Mouse (Mus musculus): Measurements from ENCODE around the gene Vasn. TPM values are rescaled to one million over a fixed set of nuclear protein-coding genes. Genes with fewer than 3 reads are reported as not detected.

The Vasn gene
- total RNA-seq, 2 experiments from 2014 or later = not detected

DNA sequence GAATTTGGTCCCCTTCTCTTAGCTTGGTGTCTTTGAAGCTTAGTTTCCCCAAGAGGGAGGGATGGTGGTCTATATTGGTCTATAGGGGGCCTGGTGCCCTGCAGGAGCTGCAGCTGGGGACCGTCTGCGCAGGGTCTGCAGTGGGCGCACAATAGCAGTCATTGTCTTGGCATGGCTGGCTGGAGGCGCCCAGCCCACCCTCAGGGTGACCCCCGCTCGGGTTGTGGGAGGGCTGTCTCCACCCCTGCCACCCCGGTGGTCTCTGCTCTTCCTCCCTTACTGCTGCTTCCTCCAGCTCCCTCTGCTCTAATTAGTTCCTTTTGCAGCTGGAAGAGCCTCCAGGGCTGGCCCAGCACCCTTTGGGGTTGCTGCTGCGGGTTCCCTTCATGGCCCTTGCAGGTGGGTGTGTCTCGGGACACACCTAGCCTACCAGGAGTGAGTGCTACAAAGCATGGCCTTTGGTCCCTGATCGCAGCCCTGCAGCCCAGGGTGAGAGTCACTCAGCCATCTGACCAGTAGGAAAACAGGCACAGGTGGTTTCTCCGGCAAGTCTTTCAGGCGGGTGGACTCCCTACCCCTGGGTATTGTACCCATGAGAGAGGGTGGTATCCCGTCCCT, 34.1 kb upstream of the Vasn start:
- ATAC-seq (replicated peaks; ENCODE audit: low FRiP score, poor library complexity, severe bottlenecking) = no peak

DNA sequence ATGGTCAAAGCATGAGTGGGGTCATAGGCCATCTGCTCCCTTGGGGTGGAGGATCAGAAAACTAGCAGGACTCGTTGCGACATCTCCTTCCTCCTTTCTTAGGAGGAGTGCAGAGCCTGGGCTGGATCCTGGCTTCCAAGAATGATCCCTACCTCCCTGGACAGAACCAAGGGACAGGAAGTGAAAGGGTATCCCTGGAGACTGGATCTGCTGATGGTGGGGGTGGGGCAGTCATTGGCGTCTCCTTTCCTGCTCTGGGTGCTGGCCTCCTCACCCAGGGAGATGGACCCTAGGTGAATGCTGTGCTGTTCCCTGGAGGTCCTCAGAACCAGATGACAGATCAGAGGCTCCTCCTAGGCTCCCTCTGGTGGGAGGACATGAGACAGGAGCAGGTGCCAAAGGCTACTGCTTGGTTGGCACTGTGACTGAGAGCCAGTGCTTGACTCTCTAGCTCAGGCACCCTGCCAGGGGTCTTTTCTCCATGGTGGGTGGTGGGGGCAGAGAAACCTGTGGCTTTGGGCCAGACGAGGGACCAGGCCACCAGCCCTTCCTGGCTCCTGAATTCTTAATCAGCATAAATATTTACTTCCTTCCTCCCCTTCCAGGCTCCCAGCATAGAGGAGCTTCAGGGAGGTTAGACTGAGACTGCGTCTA, 33.2 kb upstream of the Vasn start:
- 0 out of 2 replicates have a peak, but pooled peaks have one; percentile 8 for ATAC-seq (replicated peaks; ENCODE audit: low FRiP score, poor library complexity, severe bottlenecking)

DNA sequence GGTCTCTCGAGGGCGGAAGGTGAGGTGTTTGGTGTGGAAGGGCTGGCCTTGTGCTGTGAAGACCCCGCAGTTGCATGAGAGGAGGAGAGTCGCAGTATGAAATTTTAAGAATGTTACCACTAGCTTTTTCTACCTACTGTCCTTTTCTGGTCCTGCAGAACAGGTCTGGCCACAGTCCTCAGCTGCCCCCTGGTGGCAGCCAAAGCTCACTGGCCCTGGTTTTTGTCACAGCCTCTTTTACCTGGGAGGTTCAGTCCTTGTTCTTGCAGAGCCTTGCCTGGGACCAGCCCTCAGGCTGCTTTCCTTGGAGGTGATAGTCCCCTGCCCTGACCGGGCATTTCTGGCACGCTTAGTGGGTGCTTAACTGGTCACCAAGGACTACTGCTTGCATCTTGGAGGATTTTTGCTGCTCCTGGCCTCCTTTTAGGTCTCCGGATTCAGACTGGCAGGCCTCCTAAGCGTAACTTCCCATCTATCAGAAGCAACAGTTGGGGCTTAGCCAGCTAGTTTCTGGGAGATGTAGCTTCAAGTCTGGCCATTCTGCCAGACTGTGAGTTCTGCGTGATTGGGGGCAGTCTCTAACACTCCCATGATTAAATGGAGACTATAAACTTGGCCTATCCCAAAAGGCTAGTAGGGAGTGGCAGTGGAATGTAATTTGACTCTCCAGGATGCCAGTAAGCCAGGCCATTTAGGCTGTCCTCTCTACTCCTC, 31.8 kb upstream of the Vasn start:
- peak; percentile 64; the same call in 1 of the 2 replicates for ATAC-seq (replicated peaks; ENCODE audit: low FRiP score, poor library complexity, severe bottlenecking)

GRCm38 (mm10) chr16:4608532-4609059, 31.1 kb upstream of the Vasn start:
- ATAC-seq (replicated peaks; ENCODE audit: low FRiP score, poor library complexity, severe bottlenecking) = no peak

DNA sequence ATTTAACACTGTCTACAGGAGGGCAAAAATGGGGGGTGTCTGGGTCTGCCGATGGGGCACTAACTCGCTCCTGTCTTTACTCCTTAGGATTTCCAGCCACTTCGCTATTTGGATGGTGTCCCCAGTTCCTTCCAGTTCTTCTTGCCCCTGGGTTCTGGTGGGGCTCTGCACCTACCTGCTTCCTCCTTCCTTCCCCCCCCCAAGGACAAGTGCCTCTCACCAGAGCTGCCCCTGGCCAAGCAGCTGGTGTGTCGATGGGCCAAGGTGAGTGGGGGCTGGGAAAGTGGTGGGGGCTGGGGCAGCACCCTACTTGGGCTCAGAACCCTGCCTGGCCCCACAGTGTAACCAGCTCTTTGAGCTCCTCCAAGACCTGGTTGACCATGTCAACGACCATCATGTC, 28.5 kb upstream of the Vasn start:
- no peak for ATAC-seq (replicated peaks; ENCODE audit: low FRiP score, poor library complexity, severe bottlenecking)

DNA sequence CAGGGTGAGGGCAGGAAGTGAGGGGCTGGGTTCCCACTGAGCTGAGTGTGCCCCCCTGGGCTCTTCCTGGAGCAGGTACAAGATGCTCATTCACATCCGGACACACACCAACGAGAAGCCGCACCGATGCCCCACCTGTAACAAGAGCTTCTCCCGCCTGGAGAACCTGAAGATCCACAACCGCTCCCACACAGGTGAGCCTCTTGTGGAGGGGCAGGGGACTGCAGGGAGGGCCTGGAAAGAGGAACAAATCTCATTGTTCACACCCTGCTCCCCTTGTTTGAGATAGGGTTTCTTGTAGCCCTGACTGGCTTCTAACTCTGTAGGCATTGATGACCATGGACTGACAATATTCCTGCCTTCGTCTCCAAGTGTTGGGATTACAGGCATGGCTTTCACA, 28.1 kb upstream of the Vasn start:
- ATAC-seq (replicated peaks; ENCODE audit: low FRiP score, poor library complexity, severe bottlenecking) = no peak

- ATAC-seq (replicated peaks; ENCODE audit: low FRiP score, poor library complexity, severe bottlenecking) = no peak
Observed at GRCm38 (mm10) chr16:4613736-4614135, 26.0 kb upstream of the Vasn start.

DNA sequence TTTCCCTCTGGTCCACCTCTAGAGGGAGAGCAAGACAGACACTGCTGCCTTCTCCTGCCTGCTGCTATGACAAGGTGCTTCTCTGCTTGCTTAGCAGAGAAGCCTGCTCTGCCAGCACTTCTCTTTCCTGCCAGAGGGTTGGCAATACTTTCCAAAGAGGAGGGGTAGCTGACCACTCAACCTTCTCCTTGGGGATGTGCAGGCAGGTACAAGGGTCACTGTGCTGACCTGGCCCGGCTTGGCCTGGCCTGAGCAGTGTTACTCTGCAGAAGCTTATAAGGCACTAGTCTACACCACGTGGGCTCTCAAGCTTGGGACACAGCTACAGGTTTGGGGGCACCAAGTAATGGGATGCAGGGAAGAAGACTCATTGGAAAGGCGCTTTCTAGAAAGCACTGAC, 25.1 kb upstream of the Vasn start:
- ATAC-seq (replicated peaks; ENCODE audit: low FRiP score, poor library complexity, severe bottlenecking) = no peak

DNA sequence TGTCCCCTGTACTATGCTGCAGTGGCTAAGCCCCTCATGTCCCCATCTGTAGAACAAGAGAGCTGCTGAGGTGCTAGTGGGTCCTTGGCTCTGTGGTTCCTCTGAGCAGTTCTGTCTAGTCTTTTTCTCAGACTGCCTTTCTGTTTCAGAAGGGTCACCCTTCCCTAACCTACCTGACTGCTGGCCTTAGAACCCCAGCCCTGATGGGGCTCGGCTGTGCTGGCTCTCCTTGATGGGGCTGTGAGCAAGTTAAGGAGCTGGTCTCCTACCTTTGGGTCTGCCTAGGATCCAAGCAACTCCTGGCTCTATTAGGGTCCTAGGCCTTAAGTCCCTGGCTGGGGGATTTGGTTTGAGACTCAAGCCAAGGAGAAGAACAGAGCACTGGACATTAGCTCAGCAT, 24.4 kb upstream of the Vasn start:
- no peak for ATAC-seq (replicated peaks; ENCODE audit: low FRiP score, poor library complexity, severe bottlenecking)

DNA sequence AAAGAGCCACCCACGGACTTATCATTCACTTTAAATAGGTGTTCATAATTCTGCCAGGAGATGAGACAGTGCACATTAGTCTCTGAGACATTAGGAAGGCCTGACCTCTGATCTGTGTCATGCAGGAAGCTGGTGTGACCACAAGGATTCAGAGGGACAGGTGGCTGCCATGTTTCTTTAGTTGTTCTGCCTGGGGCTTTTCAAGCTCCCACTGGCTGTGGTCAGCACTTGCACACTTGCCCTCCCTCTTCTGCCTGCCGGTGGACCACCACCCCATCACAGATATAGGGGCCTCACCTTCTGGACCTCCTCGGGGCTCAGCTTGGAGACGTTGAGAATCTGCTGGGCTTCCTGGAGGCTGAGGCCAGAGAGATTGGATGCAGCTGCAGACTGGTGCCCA, 22.9 kb upstream of the Vasn start:
- ATAC-seq (replicated peaks; ENCODE audit: low FRiP score, poor library complexity, severe bottlenecking) = no peak

DNA sequence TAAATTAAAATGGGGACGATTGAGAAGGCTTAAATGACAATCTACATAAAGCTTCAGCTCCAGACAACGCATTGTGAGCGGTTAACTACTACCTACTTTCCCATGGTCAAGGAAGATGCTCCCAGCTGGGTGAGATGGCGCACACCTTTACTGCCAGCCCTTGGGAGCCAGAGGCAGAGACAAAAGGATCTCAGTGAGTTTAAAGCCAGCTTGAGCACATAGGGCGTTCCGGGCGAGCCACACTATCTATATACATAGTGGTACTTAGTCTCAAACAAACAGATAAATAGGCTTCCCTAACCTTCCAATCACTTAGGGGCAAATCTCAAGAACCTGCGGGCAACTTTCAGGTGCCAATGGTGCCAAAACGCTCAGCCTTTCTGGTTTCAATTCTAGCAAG, 15.7 kb upstream of the Vasn start:
- ATAC-seq (replicated peaks; ENCODE audit: low FRiP score, poor library complexity, severe bottlenecking) = peak; percentile 48

DNA sequence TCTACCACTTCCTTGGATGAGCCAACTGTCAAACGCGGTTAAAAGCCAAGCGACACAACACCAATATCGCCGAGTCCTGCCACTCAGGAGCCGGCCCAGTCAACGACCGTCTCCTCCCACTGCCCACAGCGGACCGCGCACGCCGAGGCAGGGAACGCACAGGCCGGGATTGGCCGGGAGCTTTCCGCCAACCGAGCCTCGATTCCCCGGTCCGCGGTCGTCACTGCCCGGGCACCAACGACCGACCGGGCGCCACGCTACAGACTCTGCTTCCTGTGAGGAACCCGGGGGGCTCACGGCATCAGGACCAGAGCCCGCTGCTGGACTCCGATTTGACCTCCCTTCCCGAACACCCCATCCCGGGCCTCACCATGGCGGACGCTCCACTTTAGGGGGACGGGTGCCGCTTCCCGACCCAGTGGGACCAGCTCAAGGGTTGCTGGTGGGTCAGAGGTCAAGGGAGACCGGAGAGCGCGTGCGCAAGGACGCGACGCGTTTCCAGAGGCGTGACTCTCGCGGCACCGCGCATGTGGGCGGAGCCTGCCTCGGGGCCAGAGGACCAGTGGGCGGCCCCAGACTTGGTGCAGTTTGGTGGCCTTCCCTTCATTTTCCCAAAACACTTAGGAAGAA, 15.1 kb upstream of the Vasn start, which contains the start of gene Pam16:
Gene Pam16 (minus strand): TSS at position 508 of the 630 bp plus-strand sequence.
- ATAC-seq (replicated peaks; ENCODE audit: low FRiP score, poor library complexity, severe bottlenecking) = peak; percentile 95

GRCm38 (mm10) chr16:4627105-4627504, 12.6 kb upstream of the Vasn start:
- ATAC-seq (replicated peaks; ENCODE audit: low FRiP score, poor library complexity, severe bottlenecking) = no peak

DNA sequence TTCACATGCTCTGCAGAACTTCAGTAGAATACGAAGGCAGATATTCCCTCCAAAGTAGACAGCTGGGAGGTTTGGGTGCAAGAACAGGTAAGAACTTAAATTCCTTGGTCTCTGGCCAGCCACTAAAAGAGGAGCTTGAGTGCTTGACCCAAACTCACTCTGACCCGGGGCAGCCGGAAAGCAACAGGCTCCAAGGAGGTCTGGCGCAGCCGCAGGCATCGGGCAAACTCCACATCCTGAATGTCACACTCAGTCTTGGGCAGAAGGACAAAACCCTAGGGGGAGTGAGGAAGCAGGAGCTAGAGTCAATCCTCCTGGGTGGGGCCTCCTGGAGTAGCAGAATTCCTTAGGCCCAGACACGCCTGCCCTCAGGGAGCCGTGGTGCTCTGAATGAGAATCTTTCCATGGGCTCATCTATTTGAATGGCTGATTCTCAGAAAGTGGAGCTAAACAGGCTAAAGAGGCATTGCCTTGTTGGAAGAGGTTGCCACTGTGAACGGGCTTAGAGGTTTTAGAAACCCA, 10.8 kb upstream of the Vasn start:
- no peak for ATAC-seq (replicated peaks; ENCODE audit: low FRiP score, poor library complexity, severe bottlenecking)

- peak; percentile 69 for ATAC-seq (replicated peaks; ENCODE audit: low FRiP score, poor library complexity, severe bottlenecking)
Observed at GRCm38 (mm10) chr16:4629950-4630349, 9.8 kb upstream of the Vasn start.

- ATAC-seq (replicated peaks; ENCODE audit: low FRiP score, poor library complexity, severe bottlenecking) = no peak
Observed at GRCm38 (mm10) chr16:4632050-4632449, 7.7 kb upstream of the Vasn start.

DNA sequence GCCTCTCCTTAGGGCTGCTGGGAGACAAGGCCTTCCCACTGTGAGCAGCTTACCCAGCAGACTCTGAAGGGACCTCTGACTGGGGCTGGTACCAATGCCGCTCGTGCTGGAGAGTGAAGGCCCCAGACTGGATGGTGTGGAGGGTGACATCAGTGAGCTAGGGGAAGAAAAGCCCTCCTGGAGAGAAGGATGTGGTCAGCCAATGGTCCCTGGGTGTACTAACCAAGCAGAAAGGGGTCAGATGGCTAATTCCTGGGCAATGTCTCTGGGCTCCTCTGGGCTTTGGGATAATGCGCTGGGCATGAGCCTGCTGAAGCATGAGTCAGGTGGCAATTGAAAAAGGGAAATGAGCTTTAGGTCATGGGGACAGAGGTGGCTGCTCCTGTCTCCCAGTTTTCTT, 6.1 kb upstream of the Vasn start:
- no peak for ATAC-seq (replicated peaks; ENCODE audit: low FRiP score, poor library complexity, severe bottlenecking)

DNA sequence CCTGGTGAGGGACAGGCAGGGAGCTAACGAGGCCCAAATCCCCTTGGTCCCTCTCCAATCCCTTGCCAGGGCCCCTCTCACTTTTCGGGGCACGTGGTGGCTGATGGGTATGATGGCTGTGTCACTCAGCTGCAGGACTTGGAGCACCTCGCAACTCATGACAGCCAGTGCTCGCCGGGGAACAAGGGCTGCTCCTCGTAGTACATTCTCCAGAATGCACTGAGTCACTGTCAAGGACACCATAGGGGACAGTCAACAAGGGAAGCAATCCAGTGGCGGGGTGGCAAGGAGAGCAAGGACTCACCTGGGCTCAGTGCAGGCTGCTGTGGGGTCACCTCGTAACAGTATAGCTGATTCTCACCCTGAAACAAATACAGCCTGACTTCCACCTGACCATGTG, 5.1 kb upstream of the Vasn start:
- ATAC-seq (replicated peaks; ENCODE audit: low FRiP score, poor library complexity, severe bottlenecking) = no peak

GRCm38 (mm10) chr16:4635760-4636159, 4.0 kb upstream of the Vasn start:
- ATAC-seq (replicated peaks; ENCODE audit: low FRiP score, poor library complexity, severe bottlenecking) = no peak

DNA sequence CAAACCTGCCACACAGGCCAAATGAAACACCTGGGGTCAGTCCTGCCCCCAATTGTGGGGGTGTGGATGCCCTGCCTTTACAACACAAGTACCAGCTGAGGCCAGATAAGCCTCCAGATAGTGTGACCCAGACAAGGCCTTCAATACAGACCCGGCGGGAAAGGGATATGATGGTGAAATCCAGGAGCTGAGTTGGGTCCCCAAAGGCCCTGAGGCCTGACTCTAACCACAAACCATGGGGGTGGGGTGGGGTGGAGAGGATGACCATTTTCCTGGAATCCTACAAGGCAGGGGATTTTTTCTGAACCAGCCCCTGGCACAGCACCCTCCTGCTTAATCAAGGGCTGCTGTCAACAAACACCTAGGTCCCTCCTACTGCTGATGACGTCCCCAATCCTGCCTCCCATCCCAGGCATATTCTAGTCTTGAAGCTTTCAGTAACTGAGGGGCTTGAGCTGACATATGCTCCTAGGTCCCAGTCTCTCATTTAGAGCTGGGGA, 800 bp upstream of the Vasn start:
- ATAC-seq (replicated peaks; ENCODE audit: low FRiP score, poor library complexity, severe bottlenecking) = no peak
